Mouse (Mus musculus): ENCODE data around the gene Emc6.

GRCm38 (mm10) chr11:73193047-73193446 lies 16.2 kb upstream of the Emc6 start:
- TF ChIP-seq CTCF (IDR thresholded peaks at IDR 0.05; ENCODE audit: low read depth) = no peak
- TF ChIP-seq EP300 (optimal IDR thresholded peaks at IDR 0.05) = no peak
